Mouse (Mus musculus) lung, adult 2 months (tissue): ENCODE measurements around the gene Arap1.

ENCODE experiments used
- CTCF ChIP-seq: fragments of 200-500 bp; IDR thresholded peaks from 2 replicates; pipeline ENCODE4 v1.5.1; 2011; ENCODE audit warnings: mild to moderate bottlenecking, low read length, control low read depth; ENCODE audit not compliant: insufficient read depth
- POLR2A ChIP-seq: fragments of 200-500 bp; IDR thresholded peaks from 2 replicates; pipeline ENCODE4 v1.6.1; 2011; ENCODE audit warnings: low read depth, mild to moderate bottlenecking, control low read depth, low read length, borderline replicate concordance; ENCODE audit errors: extremely low read depth

GRCm38 (mm10) chr7:101391909-101392479 lies 44.1 kb downstream of the Arap1 start:
- TF ChIP-seq POLR2A (no peak), CTCF (no peak)
